Mouse (Mus musculus): ENCODE results near the gene Olfr890.
"Not testable (repeated sequence)": the region's sequence is repeated elsewhere in the genome, so short reads cannot be mapped to it uniquely, and the experiment has no call there.

Gene Olfr890

GRCm38 (mm10) chr9:38142217-38142616 is at the start of gene Olfr890:
Gene Olfr890 (plus strand): TSS chr9:38142517.
- no peak for DNase-seq (ENCODE audit: extremely low read depth, low read depth)

- DNase-seq (ENCODE audit: extremely low read depth, low read depth) = no peak
Measured at GRCm38 (mm10) chr9:38107828-38108227, 34.5 kb upstream of the Olfr890 start, which contains the start of gene Olfr888. Gene Olfr888 (plus strand): TSS chr9:38108128.

- DNase-seq (ENCODE audit: extremely low read depth, low read depth) = no peak
Measured at GRCm38 (mm10) chr9:38114898-38115297, 27.4 kb upstream of the Olfr890 start, which contains the start of gene Olfr889. Gene Olfr889 (plus strand): TSS chr9:38115198.

GRCm38 (mm10) chr9:38168341-38168740 is 26.0 kb downstream of the Olfr890 start:
- DNase-seq (ENCODE audit: extremely low read depth, low read depth) = not testable (repeated sequence)

GRCm38 (mm10) chr9:38180721-38181120 is 38.4 kb downstream of the Olfr890 start, which contains the start of gene Olfr891:
Gene Olfr891 (minus strand): TSS chr9:38180821.
- DNase-seq (ENCODE audit: extremely low read depth, low read depth) = no peak
